Mouse (Mus musculus): ENCODE data around the gene Aldh1a1.

The Aldh1a1 gene

GRCm38 (mm10) chr19:20492491-20492890, at the start of gene Aldh1a1:
Gene Aldh1a1, plus strand, starts transcription at chr19:20492715.
- no peak for TF ChIP-seq GATA4 (IDR thresholded peaks at IDR 0.05; ENCODE audit: insufficient replicate concordance, low read length)

DNA sequence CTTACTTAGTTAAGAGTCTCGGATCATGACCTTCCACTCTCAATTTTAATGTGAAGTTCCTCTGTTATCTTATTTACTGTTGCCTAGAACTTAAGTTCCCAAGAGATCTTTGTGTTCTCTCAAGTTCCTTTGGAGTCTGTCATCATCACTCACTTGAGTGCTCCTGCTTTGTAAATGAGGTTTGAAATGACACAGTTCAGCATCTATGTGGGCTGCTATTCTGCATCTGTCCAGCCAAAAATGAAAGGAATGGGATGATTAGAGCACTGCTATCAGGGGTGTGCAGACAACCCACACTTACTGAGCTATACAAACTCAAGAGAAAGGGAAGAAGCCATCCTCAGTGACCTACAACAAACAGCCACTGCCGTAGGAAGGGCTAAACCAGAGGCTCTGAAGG, 44.7 kb upstream of the Aldh1a1 start:
- TF ChIP-seq GATA4 (IDR thresholded peaks at IDR 0.05; ENCODE audit: insufficient replicate concordance, low read length), result no peak

- TF ChIP-seq GATA4 (IDR thresholded peaks at IDR 0.05; ENCODE audit: insufficient replicate concordance, low read length), result no peak
These were observed 43.0 kb upstream of the Aldh1a1 start for GRCm38 (mm10) chr19:20449546-20449945.

DNA sequence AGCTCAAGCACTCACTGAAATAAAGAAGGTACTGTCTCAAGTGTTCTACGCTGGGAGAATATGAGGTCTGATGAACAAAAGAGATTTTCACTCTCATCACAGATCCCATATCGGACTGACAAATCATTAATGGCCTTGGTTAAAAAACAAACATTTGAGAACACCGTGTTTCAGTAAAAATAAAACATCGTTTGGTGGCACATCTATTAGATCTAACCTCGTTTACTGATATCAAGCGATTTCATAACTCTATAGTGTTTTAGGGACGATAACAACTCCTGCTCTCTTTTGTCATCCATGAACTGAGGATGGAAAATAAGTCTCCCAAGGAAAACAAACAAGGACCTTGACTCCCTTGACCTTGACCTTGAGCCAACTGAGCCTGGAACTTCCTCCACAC, 41.5 kb upstream of the Aldh1a1 start:
- TF ChIP-seq GATA4 (IDR thresholded peaks at IDR 0.05; ENCODE audit: insufficient replicate concordance, low read length), result peak; percentile 90

DNA sequence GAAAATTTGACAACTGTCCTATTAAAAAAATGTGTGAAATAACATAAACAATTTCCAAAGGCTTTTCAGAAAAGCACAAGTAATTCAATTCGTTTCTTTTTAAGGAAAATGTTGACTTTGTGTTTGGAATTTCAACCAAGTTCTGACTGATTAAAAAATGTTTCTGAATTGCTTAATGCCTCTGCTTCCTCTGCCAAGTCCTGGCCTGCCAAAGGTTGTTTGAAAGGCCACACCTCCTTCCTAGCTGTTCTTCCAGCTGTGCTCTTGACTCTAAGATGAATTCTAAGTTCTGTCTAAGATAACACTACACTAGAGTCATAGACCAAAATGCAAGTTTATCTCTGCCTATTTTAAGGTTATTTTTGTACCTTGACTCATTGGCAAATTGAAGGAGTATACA, 8.0 kb upstream of the Aldh1a1 start:
- no peak for TF ChIP-seq GATA4 (IDR thresholded peaks at IDR 0.05; ENCODE audit: insufficient replicate concordance, low read length)

GRCm38 (mm10) chr19:20491950-20492349, 565 bp upstream of the Aldh1a1 start:
- no peak for TF ChIP-seq GATA4 (IDR thresholded peaks at IDR 0.05; ENCODE audit: insufficient replicate concordance, low read length)

DNA sequence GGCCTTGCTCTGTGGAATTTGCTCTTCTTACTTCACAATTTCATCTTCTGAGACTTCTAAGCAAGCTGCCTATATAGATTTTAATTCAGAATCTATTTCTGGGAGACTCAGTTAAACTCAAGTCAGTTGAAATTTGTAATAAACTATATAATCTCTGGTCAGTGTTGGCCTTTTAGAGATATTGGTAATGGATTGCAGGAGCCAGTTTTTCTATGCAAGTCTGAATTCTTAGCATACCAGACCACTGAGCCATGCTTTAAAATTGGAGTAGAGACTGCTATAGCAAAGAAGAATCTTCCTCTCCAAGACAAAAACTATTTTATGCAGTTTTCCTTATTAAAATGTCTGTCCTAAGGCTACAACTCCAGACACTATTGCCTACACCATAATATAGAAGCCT, 4.0 kb downstream of the Aldh1a1 start:
- TF ChIP-seq GATA4 (IDR thresholded peaks at IDR 0.05; ENCODE audit: insufficient replicate concordance, low read length), result 0 out of 2 replicates have a peak, but pooled peaks have one; percentile 1

DNA sequence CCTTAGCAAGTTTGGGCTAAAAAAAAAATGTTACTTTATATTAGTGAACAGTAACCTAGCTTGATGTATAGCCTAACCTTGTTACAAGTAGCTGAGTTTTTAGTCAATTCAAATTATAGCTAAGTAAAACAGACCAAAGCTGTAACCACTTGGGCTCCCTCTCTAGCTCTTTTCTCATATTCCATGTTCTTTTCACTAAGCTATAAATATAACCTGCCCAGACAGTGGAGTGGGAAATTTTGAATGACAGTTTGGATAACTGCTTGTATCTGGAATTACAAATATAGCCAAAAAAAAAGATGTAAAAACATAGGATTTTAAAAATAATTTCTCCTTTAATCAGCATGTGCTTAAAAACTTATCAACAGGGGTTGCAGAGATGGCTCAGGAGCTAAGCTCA, 12.8 kb downstream of the Aldh1a1 start:
- no peak for TF ChIP-seq GATA4 (IDR thresholded peaks at IDR 0.05; ENCODE audit: insufficient replicate concordance, low read length)

DNA sequence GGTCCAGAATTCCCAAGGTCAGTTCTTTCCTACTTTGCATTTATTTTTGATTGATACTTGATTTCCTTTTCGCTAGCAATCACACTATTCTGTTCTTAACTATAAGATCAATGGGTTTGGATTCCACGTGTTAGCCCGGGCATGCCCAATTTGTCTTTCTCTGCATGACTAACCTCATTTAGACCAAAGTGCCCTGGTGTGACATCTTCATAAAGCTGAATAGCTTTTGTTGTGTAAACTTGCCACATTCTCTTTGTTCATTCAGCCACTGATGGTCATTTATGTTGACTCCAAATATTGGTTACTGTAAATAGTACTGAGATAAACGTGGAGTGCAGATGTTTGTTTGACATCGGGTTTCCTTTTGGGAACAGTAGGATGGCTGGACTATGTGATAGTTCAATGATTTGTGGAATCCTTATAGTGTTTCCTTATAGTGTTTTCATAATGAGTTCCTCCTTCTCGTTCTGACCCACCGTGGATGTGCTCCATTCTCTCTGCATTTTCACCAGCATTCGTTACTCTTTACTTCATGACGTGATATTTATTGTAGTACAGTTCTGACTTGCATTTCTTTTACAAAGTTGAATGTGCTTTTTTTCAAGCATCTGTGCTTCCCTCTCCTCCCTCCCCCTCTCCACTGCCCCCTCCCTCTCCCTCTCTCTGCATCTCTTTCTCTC, 14.6 kb downstream of the Aldh1a1 start:
- no peak for TF ChIP-seq GATA4 (IDR thresholded peaks at IDR 0.05; ENCODE audit: insufficient replicate concordance, low read length)

- no peak for TF ChIP-seq GATA4 (IDR thresholded peaks at IDR 0.05; ENCODE audit: insufficient replicate concordance, low read length)
These were observed 16.1 kb downstream of the Aldh1a1 start for GRCm38 (mm10) chr19:20508609-20509008.

GRCm38 (mm10) chr19:20511971-20512370, 19.5 kb downstream of the Aldh1a1 start:
- no peak for TF ChIP-seq GATA4 (IDR thresholded peaks at IDR 0.05; ENCODE audit: insufficient replicate concordance, low read length)

GRCm38 (mm10) chr19:20513181-20513580, 20.7 kb downstream of the Aldh1a1 start:
- TF ChIP-seq GATA4 (IDR thresholded peaks at IDR 0.05; ENCODE audit: insufficient replicate concordance, low read length), result no peak

- TF ChIP-seq GATA4 (IDR thresholded peaks at IDR 0.05; ENCODE audit: insufficient replicate concordance, low read length), result no peak
These were observed 21.3 kb downstream of the Aldh1a1 start for GRCm38 (mm10) chr19:20513688-20514361.

DNA sequence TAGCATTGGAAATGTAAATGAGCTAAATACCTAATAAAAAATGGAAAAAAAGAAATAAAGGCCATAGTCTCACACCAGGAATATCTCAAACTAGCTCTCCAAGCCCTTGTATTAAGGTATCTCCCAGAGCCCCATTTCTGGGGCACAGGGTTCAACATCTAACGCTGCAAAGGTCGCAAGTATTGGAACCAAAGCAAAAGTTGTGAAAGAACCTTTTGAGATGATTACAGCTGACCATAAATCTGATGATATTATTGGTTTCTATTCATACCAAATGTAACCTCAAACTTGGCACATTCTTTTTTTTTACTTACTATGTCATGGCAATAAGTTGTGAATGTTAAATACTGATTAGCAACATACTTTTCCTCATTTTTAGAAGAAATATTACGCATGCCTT, 24.0 kb downstream of the Aldh1a1 start:
- no peak for TF ChIP-seq GATA4 (IDR thresholded peaks at IDR 0.05; ENCODE audit: insufficient replicate concordance, low read length)

- 0 out of 2 replicates have a peak, but pooled peaks have one; percentile 8 for TF ChIP-seq GATA4 (IDR thresholded peaks at IDR 0.05; ENCODE audit: insufficient replicate concordance, low read length)
These were observed 37.6 kb downstream of the Aldh1a1 start for GRCm38 (mm10) chr19:20529921-20530696.

GRCm38 (mm10) chr19:20536538-20536937, 44.0 kb downstream of the Aldh1a1 start:
- TF ChIP-seq GATA4 (IDR thresholded peaks at IDR 0.05; ENCODE audit: insufficient replicate concordance, low read length), result no peak

Data from liver, adult (tissue).